8 mouse cellular contexts compared by ENCODE assay signal in genomic region chr15:100757527-100757978, GRCm38 (mm10). TPM values are rescaled to one million over a fixed set of nuclear protein-coding genes. Genes with fewer than 3 reads are reported as not detected.
DNase-seq lines count a peak whose midpoint lies in the region; ATAC-seq and TF ChIP-seq lines count a peak whose summit lies in the region.

No protein-coding gene starts in this region.

- peaks cover 15% of the 10 kb centered on the region for H3K4me1 ChIP-seq in forebrain, embryonic 14.5 days (ENCODE audit: control insufficient read depth, insufficient read depth, low read length)
- H3K4me1 ChIP-seq in intestine, embryonic 14.5 days (replicated peaks; ENCODE audit: control insufficient read depth, insufficient read depth, low read length) = peaks cover 7% of the 10 kb centered on the region
- H3K4me1 ChIP-seq in limb, embryonic 13.5 days = peaks cover 20% of the 10 kb centered on the region
- peaks cover 7% of the 10 kb centered on the region; the same call in 1 of the 2 replicates for H3K4me1 ChIP-seq in neural tube, embryonic 11.5 days (ENCODE audit: control insufficient read depth, insufficient read depth, low read length)

- no peaks in the 10 kb centered on the region for H3K36me3 ChIP-seq in forebrain, embryonic 14.5 days (ENCODE audit: control insufficient read depth, insufficient read depth, low read length)
- no peaks in the 10 kb centered on the region for H3K36me3 ChIP-seq in intestine, embryonic 14.5 days (ENCODE audit: control insufficient read depth, insufficient read depth, low read length)
- no peaks in the 10 kb centered on the region for H3K36me3 ChIP-seq in limb, embryonic 13.5 days
- H3K36me3 ChIP-seq in neural tube, embryonic 11.5 days (ENCODE audit: control insufficient read depth, insufficient read depth, low read length) = no peaks in the 10 kb centered on the region

- H3K9ac ChIP-seq in forebrain, embryonic 14.5 days (ENCODE audit: low read length) = no peak overlapping the region
- no peak overlapping the region for H3K9ac ChIP-seq in intestine, embryonic 14.5 days (ENCODE audit: low read length)
- H3K9ac ChIP-seq in limb, embryonic 13.5 days = no peak overlapping the region
- no peak overlapping the region for H3K9ac ChIP-seq in neural tube, embryonic 11.5 days (ENCODE audit: low read length)

- TF ChIP-seq CTCF in brain, embryonic 14.5 days (IDR thresholded peaks at IDR 0.05; ENCODE audit: borderline replicate concordance, extremely low read depth, insufficient read depth, insufficient read length) = peak; percentile 85

- H3K9me3 ChIP-seq in forebrain, embryonic 14.5 days (replicated peaks; ENCODE audit: control insufficient read depth, low read length) = no peaks in the 10 kb centered on the region
- H3K9me3 ChIP-seq in intestine, embryonic 14.5 days (ENCODE audit: control insufficient read depth, low read length) = no peaks in the 10 kb centered on the region
- no peaks in the 10 kb centered on the region for H3K9me3 ChIP-seq in limb, embryonic 13.5 days
- H3K9me3 ChIP-seq in neural tube, embryonic 11.5 days (ENCODE audit: control insufficient read depth, low read length) = no peaks in the 10 kb centered on the region

- H3K27ac ChIP-seq in forebrain, embryonic 14.5 days (ENCODE audit: low read depth, low read length) = no peak overlapping the region
- H3K27ac ChIP-seq in intestine, embryonic 14.5 days (ENCODE audit: low read depth) = no peak overlapping the region
- H3K27ac ChIP-seq in limb, embryonic 13.5 days = no peak overlapping the region
- H3K27ac ChIP-seq in neural tube, embryonic 11.5 days (ENCODE audit: low read depth, low read length) = no peak overlapping the region

- ATAC-seq in forebrain, embryonic 14.5 days = no peak
- peak; percentile 3; the same call in 1 of the 2 replicates for ATAC-seq in intestine, embryonic 14.5 days (replicated peaks; ENCODE audit: low FRiP score, low TSS enrichment, low read depth)
- ATAC-seq in limb, embryonic 13.5 days (ENCODE audit: low FRiP score, low read depth) = no peak
- ATAC-seq in neural tube, embryonic 11.5 days (ENCODE audit: insufficient read depth, low FRiP score, low TSS enrichment) = no peak

- H3K4me2 ChIP-seq in forebrain, embryonic 14.5 days (ENCODE audit: low read length) = no peak overlapping the region
- H3K4me2 ChIP-seq in intestine, embryonic 14.5 days (ENCODE audit: low read length) = no peak overlapping the region
- H3K4me2 ChIP-seq in limb, embryonic 13.5 days (replicated peaks) = peak overlapping the region; percentile 30
- no peak overlapping the region for H3K4me2 ChIP-seq in neural tube, embryonic 11.5 days (ENCODE audit: low read depth)

- no peak overlapping the region for H3K4me3 ChIP-seq in forebrain, embryonic 14.5 days (ENCODE audit: low read depth, low read length)
- no peak overlapping the region for H3K4me3 ChIP-seq in intestine, embryonic 14.5 days (ENCODE audit: low read depth, low read length)
- H3K4me3 ChIP-seq in limb, embryonic 13.5 days = no peak overlapping the region
- H3K4me3 ChIP-seq in neural tube, embryonic 11.5 days (ENCODE audit: low read depth, low read length) = no peak overlapping the region

- 2% methylated on average over 7 of the region's 7 CpGs for WGBS in forebrain, embryonic 14.5 days
- WGBS in intestine, embryonic 14.5 days = 2% methylated on average over 7 of the region's 7 CpGs
- 3% methylated on average over 7 of the region's 7 CpGs for WGBS in limb, embryonic 13.5 days
- 1% methylated on average over 7 of the region's 7 CpGs for WGBS in neural tube, embryonic 11.5 days

- no peak for TF ChIP-seq POLR2A in brain, embryonic 14.5 days (IDR thresholded peaks at IDR 0.05; ENCODE audit: borderline replicate concordance, extremely low read depth, insufficient read depth, insufficient read length, poor library complexity, severe bottlenecking)

- DNase-seq in urinary bladder, adult 18-20 months (ENCODE audit: low spot score in 2 of 2) = peak; percentile 47 to 48
- DNase-seq in urinary bladder, adult 2 months (ENCODE audit: low spot score) = no peak
- peak; percentile 78 for DNase-seq in brain, embryonic 14.5 days (ENCODE audit: low read depth)
- peak; percentile 76 for DNase-seq in forebrain, embryonic 14.5 days (ENCODE audit: low spot score)
- DNase-seq in intestine, embryonic 14.5 days (ENCODE audit: low spot score) = peak; percentile 84
- peak; percentile 80 for DNase-seq in neural tube, embryonic 11.5 days (ENCODE audit: low spot score)
- peak; percentile 40 to 44 for DNase-seq in thymus, postnatal 36 days

- H3K27me3 ChIP-seq in forebrain, embryonic 14.5 days (replicated peaks; ENCODE audit: control insufficient read depth, insufficient read depth, low read length) = no peaks in the 10 kb centered on the region
- no peaks in the 10 kb centered on the region for H3K27me3 ChIP-seq in intestine, embryonic 14.5 days (replicated peaks; ENCODE audit: control insufficient read depth, insufficient read depth, low read length)
- H3K27me3 ChIP-seq in limb, embryonic 13.5 days = peaks cover under 1% of the 10 kb centered on the region; the same call in 1 of the 2 replicates
- no peaks in the 10 kb centered on the region for H3K27me3 ChIP-seq in neural tube, embryonic 11.5 days (ENCODE audit: control insufficient read depth, insufficient read depth, low read length)

RNA-seq across cellular contexts. Expression of gene Slc4a8, which starts 4.0 kb away (rescaled TPM):
- 5.5 and 5.6 TPM in 2 replicates for polyA plus RNA-seq in urinary bladder, adult 2 months (2012; rRNA removed)
- 23.8 and 31.3 TPM in 2 replicates for polyA plus RNA-seq in brain, embryonic 14.5 days (2012; rRNA removed)
- 11.2 and 17.8 TPM in 2 replicates for polyA plus RNA-seq in forebrain, embryonic 14.5 days (2014; fragmentation: Nextera tagmentation; extraction: Ambion mirVana)
- 5.4 and 6.4 TPM in 2 replicates for polyA plus RNA-seq in intestine, embryonic 14.5 days (2014; fragmentation: Nextera tagmentation; extraction: Ambion mirVana)
- polyA plus RNA-seq in limb, embryonic 13.5 days (2015; fragmentation: Nextera tagmentation; extraction: Ambion mirVana) = 4.8 and 4.9 TPM in 2 replicates
- 7.9 and 11.3 TPM in 2 replicates for polyA plus RNA-seq in neural tube, embryonic 11.5 days (2014; fragmentation: Nextera tagmentation; extraction: Ambion mirVana)

RNA-seq across cellular contexts. Expression of gene Galnt6, which starts 28.4 kb away (rescaled TPM):
- polyA plus RNA-seq in urinary bladder, adult 2 months (2012; rRNA removed) = 14.7 and 20.5 TPM in 2 replicates
- polyA plus RNA-seq in brain, embryonic 14.5 days (2012; rRNA removed) = 0.09 and 0.22 TPM in 2 replicates
- polyA plus RNA-seq in forebrain, embryonic 14.5 days (2014; fragmentation: Nextera tagmentation; extraction: Ambion mirVana) = 0.09 and 0.10 TPM in 2 replicates
- polyA plus RNA-seq in intestine, embryonic 14.5 days (2014; fragmentation: Nextera tagmentation; extraction: Ambion mirVana) = 1.2 and 1.4 TPM in 2 replicates
- polyA plus RNA-seq in limb, embryonic 13.5 days (2015; fragmentation: Nextera tagmentation; extraction: Ambion mirVana) = 0.65 and 1.1 TPM in 2 replicates
- polyA plus RNA-seq in neural tube, embryonic 11.5 days (2014; fragmentation: Nextera tagmentation; extraction: Ambion mirVana) = 0.11 TPM in 1 of 2 replicates, not detected in the other
